Mouse (Mus musculus) cerebellum, postnatal 25 days (tissue): ENCODE measurements around the gene Gm49373.

Source experiments
- DNase-seq, 2 experiments: peaks; one replicate each; pipeline ENCODE4 v3.0.0; 2021; ENCODE audit warnings: mixed read lengths in 2 of 2

Gene Gm49373

GRCm38 (mm10) chr9:21026849-21027248 lies 46.0 kb downstream of the Gm49373 start:
- DNase-seq, result no peak

- no peak for DNase-seq
Measured at GRCm38 (mm10) chr9:21025258-21025810, 47.6 kb downstream of the Gm49373 start.

GRCm38 (mm10) chr9:21022726-21023125 lies 50.2 kb downstream of the Gm49373 start:
- no peak for DNase-seq

DNA sequence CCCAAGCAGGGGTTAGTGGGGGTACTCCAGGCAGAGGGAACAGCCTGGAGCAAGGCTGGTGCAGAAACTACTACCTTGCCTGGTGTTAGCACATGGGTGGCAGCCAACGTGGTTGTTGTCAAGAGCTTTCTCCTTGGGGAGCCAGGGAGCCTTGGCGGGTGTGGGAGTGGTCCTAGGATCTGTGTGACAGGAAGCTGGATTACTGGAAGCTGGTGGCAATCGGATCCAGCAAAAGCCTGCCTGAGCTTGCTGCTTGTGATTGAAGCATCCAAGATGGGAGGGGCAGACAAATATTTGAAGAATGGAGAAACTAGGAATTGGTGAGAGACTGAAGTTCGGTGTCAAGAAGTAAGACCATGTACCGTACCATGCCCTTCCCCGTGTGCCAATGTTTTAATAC lies 50.6 kb downstream of the Gm49373 start:
- DNase-seq, result no peak

- DNase-seq, result no peak
Measured at GRCm38 (mm10) chr9:21021363-21021762, 51.5 kb downstream of the Gm49373 start.

GRCm38 (mm10) chr9:21018600-21018999 lies 54.3 kb downstream of the Gm49373 start:
- DNase-seq, result no peak

DNA sequence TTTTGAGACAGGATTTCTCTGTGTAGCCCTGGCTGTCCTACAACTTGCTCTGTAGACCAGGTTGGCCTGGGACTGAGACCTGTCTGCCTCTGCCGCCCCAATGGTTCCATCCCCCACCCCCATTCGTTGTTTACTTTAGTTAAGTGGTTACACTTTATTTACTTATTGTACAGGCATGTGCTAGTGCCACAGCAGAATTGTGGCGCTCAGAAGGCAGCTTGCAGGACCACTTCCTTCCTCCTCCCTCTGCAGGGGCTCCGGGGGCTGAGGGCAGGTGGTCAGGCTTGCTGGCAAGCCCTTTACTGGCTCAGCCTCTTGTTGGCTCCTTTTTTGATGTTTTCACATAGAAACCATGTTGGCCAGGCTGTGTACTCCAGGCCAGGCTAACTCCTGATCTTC lies 55.7 kb downstream of the Gm49373 start:
- DNase-seq, result no peak

GRCm38 (mm10) chr9:21016331-21017176 lies 56.3 kb downstream of the Gm49373 start:
- DNase-seq, result no peak

GRCm38 (mm10) chr9:21015571-21016130 lies 57.2 kb downstream of the Gm49373 start, which contains the start of gene Icam1:
TSS of gene Icam1 (plus strand) at chr9:21015985.
- no peak for DNase-seq

DNA sequence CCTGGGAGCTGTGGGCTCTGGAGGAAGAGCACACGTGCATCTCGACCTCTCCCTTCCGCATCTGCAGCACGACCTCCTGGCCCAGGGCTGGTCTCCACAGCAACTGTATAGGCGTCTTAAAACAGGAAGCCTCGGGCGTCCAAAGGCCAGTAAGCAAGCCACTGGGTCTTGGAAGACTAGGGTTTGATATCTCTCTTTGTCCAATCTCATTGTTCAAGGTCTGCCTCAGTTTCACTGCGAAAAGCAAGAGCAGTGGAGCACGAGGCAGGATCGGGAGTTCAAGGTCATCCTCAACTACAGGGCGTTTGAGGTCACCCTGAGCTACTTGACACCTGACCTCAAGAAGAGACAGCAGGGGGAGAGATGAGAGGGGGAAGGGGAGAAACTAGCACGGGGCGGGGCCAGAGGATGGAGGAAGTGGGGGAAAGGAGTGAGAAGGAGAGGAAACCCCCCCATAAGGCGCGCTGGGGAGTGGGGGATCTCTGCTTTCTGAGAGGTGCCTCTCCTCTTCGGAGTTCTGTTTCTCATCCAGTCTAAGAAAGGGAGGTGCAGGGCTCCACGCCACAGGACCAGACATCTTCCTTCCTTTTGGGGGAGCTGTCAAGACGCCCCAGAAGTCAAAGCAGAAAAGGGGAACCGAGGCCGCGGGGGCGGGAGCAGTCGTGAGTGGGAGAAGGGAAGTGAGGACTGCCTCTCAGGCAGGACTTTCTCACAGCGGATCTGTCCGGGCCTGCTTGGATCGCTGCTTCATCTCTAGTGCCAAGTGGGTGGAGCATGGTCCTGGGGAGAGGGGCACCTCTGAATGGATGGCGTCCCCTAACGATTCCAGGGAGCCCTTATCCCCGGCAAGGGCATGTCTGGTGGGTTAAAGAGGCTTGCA lies 58.0 kb downstream of the Gm49373 start:
- DNase-seq, result no peak
